Mouse (Mus musculus): ENCODE results near the gene Gm20716.

GRCm38 (mm10) chr2:168252639-168253292 is 22.6 kb upstream of the Gm20716 start:
- TF ChIP-seq CTCF (IDR thresholded peaks at IDR 0.05; ENCODE audit: low read depth, low read length) (peak; percentile 79), EP300 (IDR thresholded peaks at IDR 0.05; ENCODE audit: insufficient read depth, low read depth, low read length) (no peak), POLR2A (IDR thresholded peaks at IDR 0.05; ENCODE audit: insufficient read depth, low read length) (no peak)

All from ES-Bruce4 (cell line).